Mouse (Mus musculus): ENCODE results near the gene Neil3.

Gene Neil3

GRCm38 (mm10) chr8:53638495-53639171 lies at the start of gene Neil3:
Neil3 (minus strand) TSS chr8:53639065.
- peak; percentile 73 for DNase-seq (ENCODE audit: low spot score)

DNA sequence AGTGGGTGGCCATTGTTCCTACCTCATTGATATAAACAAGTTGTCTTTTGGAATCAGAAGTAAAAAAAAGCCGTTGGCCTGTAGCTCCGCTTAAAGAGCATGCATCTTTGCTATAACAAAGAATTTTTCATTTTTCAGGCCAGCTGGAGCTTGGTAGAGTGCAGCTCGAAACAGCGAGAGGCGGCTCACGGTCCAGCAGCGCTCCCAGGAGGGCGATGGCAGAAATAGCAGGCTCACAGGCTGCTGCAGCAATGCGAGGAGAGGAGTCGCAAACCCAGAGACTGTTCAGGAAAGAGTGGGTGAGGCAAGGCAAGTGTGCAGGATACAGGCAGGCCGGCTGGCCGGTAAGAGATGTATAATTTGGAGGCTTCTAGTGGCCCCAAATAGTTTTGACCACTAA lies 42.0 kb upstream of the Neil3 start:
- no peak for DNase-seq (ENCODE audit: low spot score)

DNA sequence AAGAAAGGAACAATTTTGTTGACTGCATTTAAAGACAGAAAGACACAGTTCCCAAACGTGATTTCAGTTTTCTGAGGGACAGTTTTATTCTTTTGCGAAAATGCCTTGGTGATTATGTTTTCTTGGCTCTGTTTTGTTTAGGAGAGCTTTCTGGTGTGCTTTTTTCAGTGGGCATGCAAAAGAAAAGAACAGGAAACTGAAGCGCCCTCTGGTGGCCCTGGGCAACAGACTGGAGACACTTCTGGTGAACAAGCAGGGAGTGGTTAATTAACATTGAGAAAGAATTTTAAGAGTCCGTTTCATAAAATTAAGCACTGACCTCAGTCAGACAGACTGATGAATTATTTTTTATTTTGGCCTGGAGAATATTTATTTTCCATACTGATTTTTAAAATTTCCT lies 25.1 kb upstream of the Neil3 start:
- no peak for DNase-seq (ENCODE audit: low spot score)

GRCm38 (mm10) chr8:53661436-53661835 lies 22.6 kb upstream of the Neil3 start:
- DNase-seq (ENCODE audit: low spot score), result no peak

- no peak for DNase-seq (ENCODE audit: low spot score)
Measured at GRCm38 (mm10) chr8:53630618-53631017, 8.2 kb downstream of the Neil3 start.

DNA sequence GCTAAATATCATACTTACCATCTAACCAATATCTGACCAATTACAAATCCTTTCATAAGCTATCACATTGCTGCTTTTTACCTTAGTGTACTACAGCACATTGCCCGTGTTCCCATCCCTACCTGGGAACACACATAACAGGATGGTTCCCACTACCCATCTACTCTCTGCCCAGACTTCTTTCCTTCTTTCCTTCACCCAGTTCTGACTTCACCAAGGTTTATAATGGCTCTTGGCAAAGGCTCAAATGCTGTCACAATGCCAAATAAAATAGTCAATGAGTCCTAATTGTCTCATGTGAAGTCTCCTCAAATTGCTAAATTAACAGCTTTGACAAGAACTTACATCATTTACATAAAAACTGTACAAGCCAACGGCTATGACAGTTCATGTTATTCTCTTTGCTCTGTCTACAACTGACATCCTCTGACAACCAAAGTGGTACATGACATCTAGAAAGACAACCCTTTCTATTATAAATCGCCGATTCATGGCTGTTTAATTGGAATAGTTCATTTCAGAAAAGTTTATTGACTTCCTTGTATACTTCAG lies 9.9 kb downstream of the Neil3 start:
- DNase-seq (ENCODE audit: low spot score), result no peak

GRCm38 (mm10) chr8:53623425-53623824 lies 15.4 kb downstream of the Neil3 start:
- no peak for DNase-seq (ENCODE audit: low spot score)

GRCm38 (mm10) chr8:53619196-53619595 lies 19.7 kb downstream of the Neil3 start:
- no peak for DNase-seq (ENCODE audit: low spot score)

GRCm38 (mm10) chr8:53614288-53614646 lies 24.6 kb downstream of the Neil3 start:
- DNase-seq (ENCODE audit: low spot score), result no peak

GRCm38 (mm10) chr8:53613577-53614287 lies 25.1 kb downstream of the Neil3 start:
- DNase-seq (ENCODE audit: low spot score), result no peak

- DNase-seq (ENCODE audit: low spot score), result no peak
Measured at GRCm38 (mm10) chr8:53612297-53612696, 26.6 kb downstream of the Neil3 start.

DNA sequence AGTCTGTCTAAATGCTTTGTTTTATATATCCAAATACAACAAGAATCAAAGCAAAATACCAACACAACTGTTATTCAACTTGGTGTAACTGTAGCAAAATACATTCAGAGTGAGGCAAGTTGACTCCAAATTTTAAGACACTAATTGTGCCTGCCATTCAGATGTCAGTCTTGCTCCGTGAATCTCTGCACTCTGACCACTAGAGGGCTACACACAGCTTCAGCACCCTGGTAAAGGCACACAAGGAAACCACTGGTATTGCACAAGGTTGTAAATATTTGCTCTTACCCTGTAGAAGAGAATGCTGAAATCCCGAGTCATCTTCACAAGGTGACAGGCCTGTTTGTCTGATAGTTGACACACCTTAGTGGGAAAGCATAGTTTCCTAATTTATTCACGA lies 31.8 kb downstream of the Neil3 start:
- DNase-seq (ENCODE audit: low spot score), result peak; percentile 3

DNA sequence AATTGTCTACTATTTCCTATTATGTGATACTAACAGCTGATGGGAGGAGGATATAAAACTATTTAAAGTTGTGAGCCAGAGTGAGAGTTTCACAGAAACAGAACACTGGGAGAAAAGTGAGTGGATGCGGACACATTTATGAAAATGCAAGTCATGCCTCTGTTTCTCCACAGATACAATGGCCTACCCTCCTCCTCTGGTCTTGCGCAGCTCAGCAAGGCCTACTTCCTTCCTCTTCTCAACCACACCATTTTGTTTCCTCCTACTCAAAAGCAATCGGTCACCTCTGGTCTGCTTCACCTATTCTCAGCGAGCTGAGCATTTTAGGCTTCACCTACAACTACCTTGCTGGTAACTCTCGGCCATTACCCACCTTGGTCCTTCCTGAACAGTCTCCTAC lies 34.0 kb downstream of the Neil3 start:
- DNase-seq (ENCODE audit: low spot score), result no peak

- DNase-seq (ENCODE audit: low spot score), result no peak
Measured at GRCm38 (mm10) chr8:53603672-53604071, 35.2 kb downstream of the Neil3 start.

DNA sequence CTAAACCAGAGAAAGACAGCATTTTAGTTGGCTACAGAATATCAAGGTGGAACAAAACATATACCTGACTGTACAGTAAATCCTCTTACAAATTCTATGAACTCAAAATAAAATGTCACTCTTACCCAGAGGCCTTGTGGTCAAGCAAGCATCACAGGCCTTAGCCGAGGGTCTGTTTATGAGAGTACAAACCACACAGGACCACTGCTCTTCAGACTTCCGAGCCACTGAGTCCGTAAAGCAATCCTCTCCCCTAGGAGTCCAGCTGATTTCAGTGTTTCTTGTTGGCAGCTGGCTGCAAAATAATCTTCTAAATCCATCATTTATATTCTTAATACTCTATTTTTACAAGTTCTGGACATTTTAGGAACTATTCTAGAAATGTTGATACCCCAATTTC lies 38.0 kb downstream of the Neil3 start:
- DNase-seq (ENCODE audit: low spot score), result no peak

DNA sequence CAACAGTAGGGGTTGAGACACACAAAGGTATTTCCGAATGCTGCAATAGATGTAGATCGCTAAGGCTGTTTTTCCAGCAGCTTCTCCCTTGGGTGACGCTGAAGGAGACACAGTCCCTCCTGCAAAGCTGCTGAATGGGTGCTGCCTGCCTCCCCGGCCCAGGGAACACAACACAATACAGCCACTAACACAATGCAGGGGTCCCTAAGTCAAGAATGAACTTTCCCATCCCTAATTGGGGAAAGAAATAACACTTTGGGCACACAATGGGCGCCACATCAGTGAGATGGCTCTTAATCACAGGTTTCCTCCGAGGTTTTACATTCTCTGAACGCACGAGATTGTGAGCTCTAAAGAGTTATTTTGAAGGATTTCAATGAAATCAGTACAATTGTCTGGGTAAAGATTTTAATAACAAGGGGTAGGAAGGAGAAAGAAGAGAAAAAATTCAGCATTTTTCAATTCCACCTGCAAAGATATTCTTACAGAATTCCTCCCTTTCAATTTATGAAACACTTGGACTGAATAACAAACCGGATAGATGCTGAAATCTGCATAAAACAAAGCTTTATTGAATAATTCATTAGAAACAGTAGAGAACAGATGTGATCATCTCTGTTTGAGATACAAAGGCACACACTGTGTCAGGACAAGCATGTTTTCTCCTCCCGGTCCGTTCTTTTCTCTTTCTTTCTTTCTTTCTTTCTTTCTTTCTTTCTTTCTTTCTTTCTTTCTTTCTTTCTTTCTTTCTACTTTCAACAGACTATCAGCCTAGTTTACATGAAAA lies 38.6 kb downstream of the Neil3 start:
- DNase-seq (ENCODE audit: low spot score), result no peak

DNA sequence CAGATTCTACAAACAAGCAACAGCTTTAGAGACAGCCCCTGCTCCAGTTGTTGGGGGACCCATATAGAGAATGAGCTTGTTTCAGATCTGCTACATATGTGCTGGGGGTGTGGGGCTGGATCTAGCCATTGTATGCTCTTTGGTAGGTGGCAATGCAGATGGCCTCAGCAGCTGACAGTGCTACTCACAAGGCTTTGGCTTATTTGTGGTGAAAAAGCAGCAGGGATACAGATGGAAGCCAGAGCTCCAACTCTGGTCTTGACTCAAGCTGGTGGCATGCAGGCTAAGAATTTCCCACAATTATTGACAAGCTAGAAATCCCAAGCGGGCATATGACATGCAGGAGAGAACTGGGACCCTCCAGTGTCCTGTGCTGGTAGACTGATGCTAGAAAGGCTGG lies 40.8 kb downstream of the Neil3 start:
- DNase-seq (ENCODE audit: low spot score), result no peak

DNA sequence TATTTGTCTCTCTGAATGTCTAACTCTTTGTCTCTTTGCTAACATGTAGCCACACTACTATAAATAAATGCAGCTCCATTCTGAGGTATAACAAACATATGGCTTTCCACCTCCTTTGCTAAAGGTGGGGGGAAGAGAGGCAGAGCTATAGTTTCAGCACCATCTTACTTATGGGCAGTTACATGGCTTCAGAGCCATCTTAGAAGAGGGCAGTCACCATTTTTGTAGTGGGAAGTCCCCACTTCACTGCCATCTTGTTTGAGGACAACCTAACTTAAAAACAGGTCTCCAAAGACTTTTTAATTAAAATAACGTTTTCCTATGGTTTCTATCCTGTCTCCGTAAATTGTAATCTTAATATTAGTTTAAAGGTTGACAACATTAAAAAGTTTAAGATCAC lies 47.1 kb downstream of the Neil3 start:
- no peak for DNase-seq (ENCODE audit: low spot score)

GRCm38 (mm10) chr8:53573600-53573999 lies 65.3 kb downstream of the Neil3 start:
- DNase-seq (ENCODE audit: low spot score), result no peak

DNA sequence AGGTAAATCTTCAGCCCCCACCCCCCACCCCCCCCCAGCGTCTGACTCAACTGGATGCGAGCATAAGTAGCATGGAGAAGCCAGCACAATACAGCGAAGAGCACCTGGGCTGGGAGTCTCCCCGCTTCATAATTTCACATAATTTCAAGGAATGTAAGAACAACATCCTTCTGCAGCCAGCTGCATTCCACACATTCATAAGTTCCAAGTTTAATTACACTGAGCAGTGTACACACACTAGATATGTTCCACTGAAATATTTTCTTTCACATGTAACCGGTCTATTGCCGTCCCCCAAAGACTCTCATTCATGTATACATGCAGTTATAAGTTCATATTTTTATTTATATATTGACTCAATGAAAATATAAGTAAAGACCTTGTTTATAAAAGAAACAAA lies 72.6 kb downstream of the Neil3 start:
- no peak for DNase-seq (ENCODE audit: low spot score)

- no peak for DNase-seq (ENCODE audit: low spot score)
Measured at GRCm38 (mm10) chr8:53562441-53563040, 76.3 kb downstream of the Neil3 start.

DNA sequence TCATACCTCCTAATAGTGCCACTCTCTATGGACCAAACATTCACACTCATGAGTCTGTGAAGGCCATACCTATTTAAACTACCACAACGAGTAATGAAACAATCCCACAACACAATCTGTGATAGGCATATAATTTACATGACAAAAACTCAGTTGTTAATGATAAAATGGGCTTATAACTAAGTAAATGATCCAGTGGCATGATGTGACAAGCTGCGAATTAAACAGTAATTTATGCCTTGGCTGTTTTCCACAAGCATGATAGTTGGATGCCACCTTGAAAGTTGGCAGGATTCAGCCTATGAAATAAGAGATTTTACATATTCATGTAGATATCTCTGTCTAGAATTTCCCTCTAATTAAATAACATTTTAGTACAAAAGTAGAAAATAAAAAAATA lies 99.3 kb downstream of the Neil3 start:
- no peak for DNase-seq (ENCODE audit: low spot score)
